Mouse (Mus musculus) testis, adult 2 months (tissue): ENCODE data around the gene Mgat5.

Experiments
- CTCF ChIP-seq: fragments of 200-500 bp; IDR thresholded peaks from 2 replicates; pipeline ENCODE4 v1.5.1; 2012; ENCODE audit warnings: low read depth, mild to moderate bottlenecking, inconsistent platforms, low read length, moderate library complexity; ENCODE audit not compliant: control insufficient read depth, insufficient read depth, insufficient replicate concordance
- POLR2A ChIP-seq: fragments of 200-500 bp; IDR thresholded peaks from 2 replicates; pipeline ENCODE4 v1.6.1; 2012; ENCODE audit warnings: low read depth, mild to moderate bottlenecking, inconsistent platforms, low read length, moderate library complexity; ENCODE audit not compliant: control insufficient read depth

DNA sequence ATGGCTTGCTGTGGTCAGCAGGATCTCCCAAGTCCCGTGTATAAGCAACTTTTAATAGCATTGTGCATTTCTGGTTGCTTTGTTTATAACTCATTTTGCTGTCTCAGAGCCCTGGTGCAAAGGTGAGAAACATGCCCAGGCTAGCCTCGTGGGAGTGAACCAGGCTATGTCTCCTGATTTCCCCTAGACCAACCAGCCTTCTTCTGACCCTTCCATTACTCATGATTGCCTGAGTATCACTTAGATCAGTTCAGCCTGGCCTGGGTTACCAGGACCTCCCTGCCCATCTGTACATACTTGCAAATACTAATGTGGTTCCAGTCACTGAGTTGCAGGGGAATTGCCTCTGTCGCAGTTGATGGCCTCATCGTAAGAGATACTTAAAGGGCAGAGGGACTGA, 14.8 kb downstream of the Mgat5 start:
- no peak for TF ChIP-seq CTCF
- TF ChIP-seq POLR2A, result no peak
